Mouse (Mus musculus): ENCODE results near the gene Mybpc3.

The Mybpc3 gene

DNA sequence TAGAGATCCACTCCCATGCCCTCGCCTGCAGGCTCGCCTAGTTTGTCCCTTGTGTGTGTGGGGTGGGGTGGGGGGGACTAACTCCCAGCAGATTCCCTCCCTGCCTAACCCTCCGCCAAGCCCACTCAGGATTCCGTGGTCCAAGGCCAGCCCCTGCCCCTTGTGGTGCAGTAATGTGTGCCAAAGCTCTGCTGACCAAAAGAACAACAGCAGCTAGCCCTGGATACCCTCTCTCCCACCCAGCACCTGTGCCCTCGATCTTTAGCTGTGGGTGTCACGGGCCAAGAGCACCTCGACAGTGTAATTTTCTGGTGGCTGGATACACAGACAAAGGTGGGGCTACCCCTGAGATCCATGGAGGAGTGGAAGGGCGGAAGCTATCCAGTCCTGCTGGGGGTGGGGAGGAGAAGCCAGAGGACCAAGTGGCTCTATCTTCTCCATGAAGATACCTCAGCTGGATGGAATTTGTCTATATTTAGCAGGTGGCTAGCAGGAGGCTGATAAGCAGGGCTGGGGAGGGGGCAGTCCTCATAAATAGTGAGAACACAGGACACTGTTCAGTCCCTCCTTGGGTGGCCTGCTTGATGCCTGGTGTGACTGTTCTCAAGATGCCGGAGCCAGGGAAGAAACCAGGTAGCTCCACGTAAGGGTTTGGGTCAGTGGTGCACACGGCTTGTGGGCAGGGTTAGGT, at the start of gene Mybpc3:
TSS of gene Mybpc3 (plus strand) at position 560 of the 691 bp plus-strand sequence.
- DNase-seq: peak; percentile 96

DNA sequence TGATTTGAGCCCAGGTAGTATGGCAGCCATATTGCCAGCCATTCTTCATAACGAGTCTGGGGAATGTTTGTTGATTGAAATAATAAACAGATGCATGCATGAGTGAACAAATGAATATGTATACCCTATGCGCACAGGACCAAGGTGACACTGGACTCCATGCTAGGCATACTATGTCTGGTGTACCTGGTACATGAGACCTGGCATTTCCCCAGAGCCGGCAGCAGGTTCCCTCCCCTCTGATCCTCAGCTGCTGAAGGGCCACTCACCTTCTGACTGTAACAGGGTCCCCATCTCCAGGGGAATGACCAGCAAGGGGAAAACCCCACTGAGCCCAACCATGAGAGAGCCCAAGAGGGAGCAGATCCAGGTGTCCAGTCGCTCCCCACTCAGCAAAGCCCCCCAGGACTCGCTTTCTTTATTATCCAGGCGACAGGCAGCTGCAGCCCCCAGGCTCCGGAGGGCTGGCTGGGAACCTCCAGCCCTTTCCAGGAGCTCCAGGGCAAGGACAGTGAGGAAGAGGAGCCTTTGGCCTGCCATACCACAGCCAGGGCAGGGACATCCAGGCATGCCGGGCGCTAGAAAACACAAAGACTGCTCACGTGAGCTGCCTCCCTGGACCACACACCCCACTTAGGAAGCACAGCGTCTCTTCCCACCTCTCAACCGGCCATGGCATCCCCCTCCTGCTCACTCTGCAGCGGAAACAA, 49.6 kb upstream of the Mybpc3 start:
- peak; percentile 93 for DNase-seq

DNA sequence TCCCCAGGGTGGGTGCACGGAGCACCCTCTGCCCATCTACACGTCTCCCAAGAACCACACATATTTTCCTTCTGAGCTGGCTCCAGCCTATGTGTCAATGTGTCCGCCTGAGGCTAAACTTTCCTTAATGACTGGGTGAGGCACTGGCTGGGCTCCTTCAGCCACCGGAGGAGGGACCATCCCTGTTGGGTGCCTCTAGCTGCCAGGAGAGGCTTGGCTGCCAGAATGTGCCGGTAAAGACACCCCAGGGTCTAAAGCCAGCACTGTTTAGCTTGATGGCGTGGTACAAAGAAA, 49.1 kb upstream of the Mybpc3 start:
- peak; percentile 95 for DNase-seq

DNA sequence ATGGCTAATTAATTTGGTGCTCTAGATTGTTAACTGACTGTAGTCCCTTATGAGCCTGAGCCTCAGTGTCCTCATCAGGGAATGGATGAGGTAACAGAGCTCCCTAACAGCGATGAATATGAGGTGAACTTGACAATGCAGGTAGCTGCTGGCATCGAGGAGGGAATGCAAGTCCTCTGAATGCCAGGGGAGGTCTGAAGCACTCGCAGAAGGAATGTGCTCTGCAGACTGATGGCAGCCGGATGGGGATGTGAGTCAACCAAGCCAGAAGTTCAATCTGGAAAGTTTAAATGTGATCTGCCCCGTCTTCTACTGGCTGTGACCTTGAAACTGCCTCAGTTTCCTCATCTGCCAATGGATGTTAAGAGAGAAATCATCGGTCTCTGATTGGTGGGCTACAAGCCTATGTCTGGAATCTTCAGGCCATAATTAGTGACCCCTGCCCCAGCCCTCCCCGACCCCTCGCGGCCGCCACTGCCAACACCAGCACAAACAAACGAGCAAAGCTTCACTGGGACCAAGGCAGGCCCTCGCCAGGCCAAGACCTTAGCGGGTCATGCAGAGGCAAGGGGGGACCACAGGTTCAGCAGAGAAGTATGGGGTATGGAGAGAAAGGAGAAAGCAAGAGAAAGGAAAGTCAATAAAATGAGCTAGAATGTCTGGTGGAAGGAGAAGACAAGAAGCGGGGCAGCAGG, 48.5 kb upstream of the Mybpc3 start:
- DNase-seq: peak; percentile 96

DNA sequence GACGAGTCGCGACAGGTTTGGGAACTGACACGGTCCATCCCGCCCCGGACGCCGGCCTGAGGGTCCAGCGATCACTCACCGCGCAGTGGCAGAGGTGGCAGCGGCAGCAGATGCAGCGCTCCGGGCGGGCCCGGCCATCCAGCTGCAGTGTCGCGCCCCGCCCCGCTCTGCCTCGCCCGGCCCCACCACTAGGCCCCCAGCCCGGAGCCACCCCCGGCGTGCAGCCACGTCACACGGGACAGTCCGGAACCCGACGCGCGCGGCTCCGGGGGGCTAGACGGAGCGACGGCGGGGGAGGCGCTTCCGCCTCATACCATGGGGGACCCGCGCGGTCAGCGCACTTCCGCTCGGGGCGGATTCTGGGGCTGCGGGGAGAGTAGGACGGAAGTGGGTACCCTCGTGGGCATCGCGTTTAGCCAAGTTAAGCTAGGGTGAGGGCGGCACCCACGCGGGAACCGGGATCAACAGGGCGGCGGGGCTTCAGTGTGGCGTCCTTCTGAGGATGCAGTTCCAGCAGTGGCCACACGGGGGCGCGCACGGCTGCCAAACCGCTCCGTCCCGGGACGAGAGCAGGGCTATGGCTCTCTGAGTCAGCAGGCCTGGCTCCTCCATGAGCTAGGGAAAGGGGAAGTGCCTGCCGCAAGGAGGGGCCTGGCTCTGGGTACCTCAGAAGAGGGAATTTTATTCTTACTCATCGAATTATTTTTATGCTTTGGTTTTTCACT, 47.7 kb upstream of the Mybpc3 start, which contains the start of gene Slc39a13:
TSS of gene Slc39a13 (minus strand) at position 342 of the 725 bp plus-strand sequence.
- peak; percentile 100 for DNase-seq

DNA sequence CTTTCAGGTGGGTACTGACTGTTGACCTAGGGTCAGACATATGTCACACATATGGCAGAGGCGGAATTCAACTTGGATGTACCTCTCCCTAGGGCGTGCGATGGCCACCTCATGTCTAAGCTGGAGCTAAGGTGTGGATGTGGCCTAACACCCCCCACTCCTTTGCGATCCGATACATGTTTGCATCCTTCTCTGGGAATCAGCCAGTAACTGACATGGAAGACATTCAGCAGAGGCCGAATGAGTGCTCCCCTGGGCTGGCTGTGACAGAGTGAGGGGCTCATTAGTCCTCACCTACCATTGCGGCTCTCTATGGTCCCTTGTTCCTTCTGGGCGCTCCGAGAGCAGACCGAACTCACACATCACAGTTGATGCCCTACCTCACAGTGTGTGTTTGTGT, 46.9 kb upstream of the Mybpc3 start:
- DNase-seq: peak; percentile 94

DNA sequence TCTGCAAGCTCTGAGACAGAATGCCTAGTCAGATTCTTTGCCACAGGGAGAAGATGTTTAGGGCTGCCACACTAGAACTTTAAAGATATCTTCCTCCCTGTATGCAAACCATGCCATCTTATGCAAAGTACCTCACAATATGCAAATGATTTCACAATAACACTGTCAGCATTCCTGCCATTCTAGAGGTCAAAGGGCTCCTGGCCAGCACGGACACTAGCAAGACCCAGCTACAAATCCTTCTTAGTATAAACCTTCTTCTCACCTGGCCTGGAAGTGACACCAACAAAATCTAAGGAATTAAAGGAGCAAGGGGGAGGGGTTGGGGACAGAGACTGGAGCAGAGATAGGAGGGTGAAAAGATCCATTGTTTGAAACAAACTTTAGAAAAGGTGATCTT, 45.9 kb upstream of the Mybpc3 start:
- DNase-seq: no peak

DNA sequence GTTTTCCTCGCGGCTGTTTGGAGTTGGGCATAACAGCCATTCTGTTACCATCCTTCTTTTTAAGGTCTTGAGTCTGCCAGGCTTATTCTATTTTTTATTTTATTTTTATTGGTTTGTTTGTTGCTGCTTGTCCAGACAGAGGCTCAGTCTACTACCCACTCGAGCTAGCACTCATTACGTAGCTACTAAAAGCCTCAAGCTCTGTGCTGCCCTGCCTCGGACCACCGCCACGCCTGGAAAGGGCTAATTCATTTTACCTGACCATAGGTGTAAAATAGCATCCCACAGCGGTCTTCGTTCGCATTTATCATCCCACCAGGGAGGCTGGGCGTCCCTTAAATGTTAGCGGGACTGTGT, 40.0 kb upstream of the Mybpc3 start:
- no peak for DNase-seq

DNA sequence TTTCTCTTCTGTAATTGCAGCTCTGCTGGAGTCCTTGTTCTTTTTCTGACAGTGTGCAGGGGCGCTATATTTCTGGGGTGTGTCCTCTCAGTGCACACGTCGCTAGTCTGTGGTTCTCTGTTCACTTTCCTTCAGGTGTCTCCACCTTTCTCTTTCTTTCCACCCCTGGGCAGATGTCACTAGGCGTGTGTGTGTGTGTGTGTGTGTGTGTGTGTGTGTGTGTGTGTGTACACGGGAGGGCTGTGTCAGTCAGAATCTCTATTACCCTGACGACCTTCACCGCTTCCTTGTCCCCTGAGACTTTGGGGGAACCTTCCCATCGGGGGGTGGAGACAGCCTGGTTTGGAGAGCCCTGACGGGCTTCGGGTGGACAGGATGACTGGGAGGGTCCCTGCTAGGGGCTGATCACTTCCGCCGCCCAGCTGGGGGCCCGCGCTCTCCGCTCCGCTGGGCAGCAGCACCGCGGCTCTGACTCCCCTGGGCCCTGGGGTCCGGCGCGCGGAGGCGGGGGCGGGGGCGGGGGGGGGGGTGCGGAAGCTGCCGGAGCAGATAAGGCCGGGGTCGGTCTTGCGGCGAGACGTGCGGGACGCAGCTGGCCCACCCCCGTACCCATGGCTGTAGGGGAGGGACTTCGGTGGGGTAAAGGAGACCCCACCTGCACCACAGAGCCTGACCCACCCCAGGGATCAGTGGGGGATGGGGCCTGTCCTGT, 39.5 kb upstream of the Mybpc3 start:
- DNase-seq: peak; percentile 91

DNA sequence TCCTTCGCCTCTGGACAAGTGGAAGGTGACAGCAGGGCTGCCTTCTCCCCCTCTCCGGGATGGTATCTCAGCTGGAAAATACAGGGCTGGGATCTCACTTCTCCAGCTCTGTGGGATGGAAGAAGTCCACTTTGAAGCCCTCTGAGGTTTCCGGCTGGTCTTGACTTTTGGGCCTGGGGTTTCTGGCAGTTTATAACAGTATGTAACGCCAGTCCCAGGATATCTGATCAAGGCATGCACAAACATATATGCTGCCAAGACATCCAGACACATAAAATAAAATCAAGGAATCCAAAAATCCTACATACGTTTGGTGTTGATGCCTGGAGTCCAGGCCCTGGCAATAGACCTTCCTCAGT, 38.9 kb upstream of the Mybpc3 start:
- no peak for DNase-seq

DNA sequence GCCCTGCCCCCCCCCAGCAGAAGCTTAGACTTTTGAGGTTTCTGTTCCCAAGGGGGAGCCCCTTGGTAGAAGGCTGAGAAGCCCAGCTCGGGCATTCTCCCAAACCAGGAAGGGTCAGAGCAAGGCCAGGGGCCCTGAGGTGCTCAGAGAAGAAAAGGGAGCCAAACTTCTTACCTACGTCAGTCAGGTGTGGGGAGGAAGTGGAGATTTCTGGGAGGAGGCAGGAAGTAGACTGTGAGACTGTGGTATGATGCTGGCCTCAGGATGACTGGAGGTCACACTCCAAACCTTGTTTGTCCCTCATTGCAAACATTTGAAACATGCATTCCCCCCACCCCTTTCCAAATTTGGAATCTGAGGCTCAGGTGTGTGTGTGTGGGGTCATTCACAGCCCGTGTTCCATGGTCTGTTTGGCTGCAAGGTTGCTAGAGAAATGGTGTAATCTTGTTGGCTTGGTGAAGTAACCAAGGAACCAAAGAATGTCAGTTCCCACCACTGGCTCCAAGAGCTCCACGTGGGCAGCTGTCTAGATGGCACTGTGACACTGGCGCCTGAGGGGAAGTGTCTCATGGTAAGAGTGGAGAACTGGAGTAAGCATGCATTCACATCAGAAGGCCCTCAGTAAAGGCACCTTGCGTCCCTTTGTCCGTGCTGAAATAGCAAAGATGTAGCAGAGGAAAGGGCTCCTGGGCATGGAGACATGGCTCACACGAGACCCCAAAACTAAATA, 37.0 kb upstream of the Mybpc3 start:
- DNase-seq: peak; percentile 92

DNA sequence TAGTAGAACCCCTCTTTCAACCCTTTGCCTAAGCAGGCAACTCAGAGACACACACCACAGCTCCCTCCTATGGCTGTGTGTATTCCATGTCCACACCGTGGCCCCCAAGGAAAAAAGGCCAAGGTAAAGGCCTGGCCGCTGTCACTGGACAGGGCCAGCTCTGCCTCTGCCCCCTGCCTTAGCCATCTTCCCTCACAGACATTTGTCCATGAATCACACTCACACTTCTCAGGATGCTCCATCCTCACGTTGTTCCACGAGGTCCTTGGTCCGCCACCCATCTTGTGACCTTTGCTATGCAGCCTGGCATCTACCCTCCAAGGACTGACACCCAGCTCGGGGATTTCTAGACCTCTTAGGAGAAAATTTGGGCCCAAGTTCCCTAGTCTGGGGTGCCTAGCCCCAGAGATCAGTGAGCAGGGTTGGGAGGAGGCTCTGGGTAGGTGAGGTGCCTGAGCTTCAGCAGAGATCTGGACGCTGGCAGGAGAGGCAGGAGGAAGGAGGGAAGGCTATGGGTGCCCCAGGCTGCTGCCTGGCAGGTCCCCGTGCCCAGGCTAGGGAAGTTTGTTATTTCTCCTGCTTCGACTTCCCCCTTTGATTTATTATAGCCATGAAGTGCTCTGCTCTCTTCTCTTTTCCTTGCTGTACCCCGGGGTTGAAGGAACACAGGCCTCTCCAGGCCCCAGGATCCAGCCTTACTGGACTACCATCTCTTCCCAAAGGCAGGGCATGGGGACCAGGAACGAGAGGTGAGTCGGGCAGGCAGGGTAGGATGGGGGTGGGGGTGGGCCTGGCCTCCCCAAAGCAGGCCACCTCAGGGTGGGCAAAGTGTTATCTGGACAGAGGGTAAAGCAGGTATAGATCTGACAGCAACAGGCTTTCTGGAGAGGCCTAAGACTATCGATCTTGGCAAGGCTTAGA, 35.9 kb upstream of the Mybpc3 start, which contains the start of gene Spi1:
TSS of gene Spi1 (plus strand) at position 616 of the 921 bp plus-strand sequence.
- DNase-seq: peak; percentile 94

DNA sequence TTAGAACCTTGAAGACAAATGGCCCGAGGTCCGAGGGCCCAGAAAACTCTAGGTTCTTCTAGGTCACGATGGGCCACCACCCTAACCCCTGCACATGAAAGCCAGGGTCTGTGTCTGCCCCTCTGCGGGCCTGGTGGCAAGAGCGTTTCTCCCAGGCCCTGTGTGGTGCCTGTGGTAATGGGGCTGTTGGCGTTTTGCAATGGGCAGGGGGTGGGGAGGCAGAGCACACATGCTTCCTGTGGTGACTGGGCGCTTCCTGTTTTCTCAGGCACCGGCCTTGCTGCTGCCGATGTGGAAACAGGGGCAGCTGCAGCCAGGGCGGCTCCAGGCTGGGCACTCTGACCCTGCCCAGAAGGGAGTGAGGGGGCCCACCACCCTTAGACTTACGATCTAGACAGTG, 35.1 kb upstream of the Mybpc3 start:
- peak; percentile 99 for DNase-seq

DNA sequence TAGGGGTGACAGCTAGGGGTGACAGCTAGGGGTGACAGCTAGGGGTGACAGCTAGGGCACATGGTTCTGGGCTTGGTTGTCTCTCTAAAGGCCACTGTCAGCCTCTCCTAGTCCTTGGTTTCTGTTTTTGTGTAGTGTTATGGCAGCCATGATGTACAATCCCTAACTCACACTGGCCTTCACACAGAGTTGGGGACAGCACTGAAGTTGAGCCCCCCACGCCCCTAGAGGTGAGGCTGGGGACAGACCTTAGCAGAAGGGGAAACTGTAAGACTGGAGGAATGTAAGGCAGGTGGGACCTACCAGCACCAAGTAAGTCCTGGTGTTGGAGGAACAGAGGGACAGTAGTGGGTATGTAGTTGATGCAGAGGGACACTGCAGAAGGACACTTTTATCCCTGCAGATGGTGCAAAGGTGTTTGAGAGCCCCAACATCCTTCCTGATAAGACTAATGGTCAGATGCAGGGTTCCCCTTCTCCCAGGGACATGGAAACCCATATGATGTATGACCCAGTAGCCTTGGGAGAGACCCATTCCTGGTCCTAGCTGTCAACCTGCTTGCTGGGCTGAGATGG, 34.5 kb upstream of the Mybpc3 start:
- DNase-seq: no peak

DNA sequence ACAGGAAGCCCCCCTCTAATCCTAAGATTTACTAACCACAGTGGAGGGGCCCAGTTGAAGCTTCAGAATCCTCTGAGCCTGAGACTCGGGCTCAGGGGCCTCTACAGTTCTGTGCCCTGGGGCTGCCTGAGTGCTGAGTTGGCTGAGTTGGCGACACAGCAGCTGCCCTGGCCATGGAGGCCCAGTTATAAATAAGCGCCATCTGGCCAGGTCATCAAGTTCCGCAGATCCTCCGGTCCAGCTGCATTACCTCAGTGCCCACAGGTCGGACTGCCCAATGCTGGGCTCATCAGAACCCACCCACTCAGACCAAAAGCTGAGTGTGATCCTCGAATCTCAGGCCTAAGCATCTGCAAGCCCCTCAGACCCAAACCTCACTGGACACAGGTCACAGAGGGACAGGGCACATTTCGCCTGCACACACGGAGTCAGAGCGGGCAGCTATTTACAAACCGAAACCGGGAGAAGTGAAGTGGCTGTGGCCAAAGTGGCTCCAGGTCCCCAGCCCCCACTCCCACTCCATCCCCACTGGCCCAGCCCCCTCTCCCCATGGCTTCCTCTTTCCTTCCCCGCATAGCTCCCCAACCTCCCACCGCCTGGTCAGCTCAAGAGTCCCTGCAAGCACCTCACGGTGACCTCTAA, 33.6 kb upstream of the Mybpc3 start:
- peak; percentile 98 for DNase-seq

DNA sequence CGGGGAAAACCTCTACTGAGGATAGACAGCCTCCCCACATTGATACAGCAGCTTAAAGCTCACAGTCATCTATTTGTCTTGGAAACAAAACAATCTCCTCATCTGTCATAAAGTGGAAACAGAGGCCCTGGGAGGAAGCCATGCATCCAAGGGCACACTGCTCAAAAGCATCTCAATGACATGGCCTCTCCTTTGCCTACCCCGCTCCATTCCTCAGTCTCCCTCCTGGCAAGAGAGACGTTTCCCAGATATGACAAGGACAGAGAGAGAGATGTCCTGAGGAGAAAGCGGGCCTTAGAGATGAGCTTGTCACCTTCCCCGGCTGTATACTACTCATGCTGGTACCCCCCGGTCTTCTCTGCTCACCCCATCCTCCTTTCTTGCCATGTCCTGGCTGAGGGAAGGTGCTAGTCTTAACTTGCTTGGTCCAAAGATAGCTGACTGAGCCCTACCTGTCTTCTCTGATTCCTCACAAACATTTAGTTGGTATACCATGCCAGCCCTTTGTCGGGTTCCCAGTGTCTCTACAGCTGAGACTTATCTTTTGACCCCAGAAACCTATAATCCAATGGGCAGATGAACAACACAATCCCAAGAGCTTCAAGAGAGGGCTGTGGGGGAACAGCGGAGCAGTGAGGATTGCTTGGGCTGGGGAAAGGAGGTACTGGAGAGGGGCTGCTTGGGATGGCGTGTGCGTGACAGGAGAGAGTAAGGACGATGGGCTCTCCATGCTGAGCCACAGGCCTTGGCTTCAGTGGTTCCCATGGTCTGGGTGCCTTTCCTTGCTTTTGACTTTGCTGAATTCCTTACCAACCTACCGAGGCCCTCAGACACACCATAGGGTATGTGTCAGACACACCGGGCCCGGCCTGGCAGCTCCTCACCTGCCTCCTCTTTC, 32.2 kb upstream of the Mybpc3 start:
- no peak for DNase-seq

DNA sequence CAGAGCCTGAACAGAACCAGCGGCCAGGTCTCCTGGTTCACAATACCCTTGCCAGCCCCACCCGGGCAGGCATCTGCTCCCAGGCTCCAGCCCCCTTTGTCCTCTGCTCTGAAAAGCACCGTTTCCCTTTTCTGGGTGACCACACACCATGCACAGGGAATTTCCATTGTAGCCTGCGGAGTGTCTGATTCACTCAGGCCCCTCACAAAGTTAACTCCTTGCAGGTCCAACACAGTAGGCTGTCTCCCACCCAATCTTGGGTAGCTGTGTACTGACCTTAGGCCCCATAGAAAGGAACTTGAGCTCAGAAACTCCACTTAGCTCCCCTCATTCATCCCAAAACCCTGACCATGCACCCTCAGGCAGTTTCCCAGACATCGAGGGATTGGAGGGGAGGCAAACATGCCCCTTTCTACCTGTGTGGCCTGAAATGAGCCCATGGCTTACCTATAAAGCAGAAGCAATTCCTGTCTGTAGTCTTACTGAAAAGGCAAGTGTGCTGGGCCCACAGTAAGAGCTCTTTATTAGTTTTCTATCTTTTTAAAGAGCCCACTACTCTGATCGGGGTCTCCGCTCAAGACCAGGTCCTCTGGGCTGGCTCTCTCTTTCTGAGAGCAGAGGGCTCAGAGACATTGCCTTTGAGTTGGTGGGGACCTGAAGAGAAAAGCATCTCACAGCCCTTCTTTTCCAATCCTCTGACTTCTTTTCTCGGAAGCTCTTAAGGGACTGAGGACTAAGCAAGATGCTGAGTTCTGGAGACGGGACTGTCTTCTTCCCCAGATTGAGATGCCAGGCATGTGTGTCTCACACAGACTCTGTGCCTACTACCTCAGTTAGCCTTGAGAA, 31.3 kb upstream of the Mybpc3 start:
- peak; percentile 95 for DNase-seq

DNA sequence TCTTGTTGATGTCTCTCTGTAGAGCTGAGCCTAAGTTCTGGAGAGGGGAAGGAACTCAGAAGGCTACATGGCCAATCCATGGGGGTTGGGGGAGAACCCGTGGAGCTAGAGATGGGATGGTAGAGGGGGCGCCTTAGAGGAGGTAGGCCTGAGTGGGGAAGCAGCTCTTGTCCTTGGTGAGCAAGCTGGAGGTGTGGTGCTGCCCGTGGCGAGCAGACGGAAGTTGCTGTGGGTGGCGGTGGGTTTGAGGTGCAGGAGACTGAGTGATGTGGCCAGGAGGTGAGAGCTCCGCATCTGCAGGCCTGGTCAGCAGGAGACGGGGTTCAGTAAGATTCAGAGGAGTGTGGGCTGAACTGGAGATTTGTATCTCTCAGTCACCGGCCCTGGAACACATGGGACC, 30.5 kb upstream of the Mybpc3 start:
- peak; percentile 90 for DNase-seq

Data from heart, adult 11 months (tissue).